Mouse (Mus musculus) thymus, postnatal 0 days (tissue): ENCODE measurements at regions not wholly inside any gene's neighbourhood (a gene's known extent, or its start where the extent isn't known, plus 50 kb on each side); places are given as distances from the start of the nearest gene placed in this dataset.
"Not testable (repeated sequence)": the region's sequence is repeated elsewhere in the genome, so short reads cannot be mapped to it uniquely, and the experiment has no call there.

ENCODE experiments used
- DNase-seq: peaks from one replicate; pipeline ENCODE4 v3.0.0-alpha.2; 2015; ENCODE audit warnings: low spot score

DNA sequence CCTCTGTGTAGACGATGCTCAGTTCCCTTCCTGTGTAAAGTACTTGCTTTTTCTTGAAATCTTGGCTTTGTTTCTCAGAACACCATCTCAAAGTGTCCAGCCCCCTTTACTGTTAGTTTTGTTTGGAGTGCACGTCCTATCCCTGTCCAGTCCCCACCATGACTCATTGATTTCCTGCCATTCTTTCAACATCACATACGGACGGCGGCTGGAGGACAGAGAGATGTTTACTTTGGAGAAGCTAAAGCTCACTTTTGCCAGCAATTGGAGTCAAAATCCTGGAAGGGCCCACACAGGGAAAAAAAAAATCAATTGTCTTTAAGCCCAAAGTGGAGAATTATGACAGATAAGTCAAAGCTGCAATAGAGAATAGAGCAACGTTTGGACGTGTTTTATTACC lies 51.8 kb downstream of the Gm5426 start:
- no peak for DNase-seq

GRCm38 (mm10) chr10:96190168-96190987 lies 54.0 kb downstream of the Gm5426 start:
- no peak for DNase-seq

DNA sequence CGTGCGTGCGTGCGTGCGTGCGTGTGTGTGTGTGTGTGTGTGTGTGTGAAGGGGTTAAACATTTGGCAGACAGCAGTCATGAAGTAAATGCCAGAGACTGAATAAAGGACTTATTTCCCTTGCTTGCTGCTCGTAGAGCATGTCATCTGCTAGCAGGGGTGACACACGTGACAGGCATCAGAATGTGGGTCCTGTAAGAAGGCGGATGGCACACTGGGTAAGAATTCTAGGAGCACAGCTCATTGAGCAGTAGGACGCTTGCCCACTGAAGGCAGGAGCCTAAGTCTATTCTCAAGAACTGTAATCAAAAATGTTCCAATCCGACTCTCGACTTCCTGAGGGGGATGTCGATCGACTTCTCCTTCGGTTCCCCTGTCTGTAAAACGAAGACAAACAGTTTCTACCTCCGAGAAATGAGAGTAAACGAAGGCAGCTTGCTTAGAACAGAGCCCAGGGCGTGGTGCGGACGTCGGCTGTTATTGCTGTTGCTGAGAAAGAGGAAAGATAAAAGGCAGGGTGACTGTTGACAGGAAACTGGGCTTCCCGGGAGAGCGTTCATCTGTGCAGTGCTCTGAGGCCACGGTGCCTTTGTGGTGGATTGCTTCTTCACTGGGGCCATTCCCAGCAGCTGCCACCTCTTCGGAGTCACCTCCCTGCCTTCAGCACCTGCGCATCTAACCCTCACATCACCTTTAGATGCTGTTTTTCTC lies 64.7 kb downstream of the Gm5426 start:
- DNase-seq, result peak; percentile 66

GRCm38 (mm10) chr10:96201891-96202290 lies 65.5 kb downstream of the Gm5426 start:
- DNase-seq, result peak; percentile 7

DNA sequence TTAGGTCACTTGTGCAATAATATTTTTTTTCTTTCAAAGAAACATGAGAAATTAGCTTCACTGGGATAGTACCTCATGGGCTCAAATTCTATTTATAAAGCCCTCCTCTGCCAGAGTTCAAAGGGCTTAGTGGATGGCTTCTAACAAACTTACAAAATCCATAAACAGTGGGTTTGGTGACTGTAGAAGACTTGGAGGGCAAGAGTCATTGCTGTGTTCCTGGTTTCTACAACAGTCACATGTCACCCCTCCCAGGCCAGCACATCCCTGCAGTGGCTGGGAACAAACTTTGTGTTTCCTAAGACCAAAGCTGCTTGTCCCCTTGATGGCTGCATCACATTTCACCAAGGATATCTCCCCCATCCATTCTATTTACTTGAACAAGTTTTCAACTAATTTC lies 66.5 kb downstream of the Gm5426 start:
- no peak for DNase-seq

DNA sequence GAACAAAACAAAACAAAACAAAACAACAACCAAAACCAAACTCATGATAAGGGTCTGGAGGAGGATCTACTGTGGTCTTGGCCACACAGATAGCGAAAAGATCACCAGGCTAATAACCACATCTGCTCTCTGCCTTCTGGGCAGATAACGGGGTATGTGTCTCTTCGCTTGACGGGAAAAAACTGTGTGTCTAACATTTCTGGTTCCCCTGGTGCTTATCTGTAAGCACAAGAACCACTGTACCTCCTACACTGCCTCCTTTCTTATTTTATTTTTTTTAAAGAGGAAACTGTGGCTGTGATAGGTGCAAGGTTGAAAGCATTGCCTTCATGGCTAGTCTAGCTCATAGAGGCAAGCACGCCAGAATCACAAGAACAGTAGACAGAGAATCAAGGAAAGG lies 67.8 kb downstream of the Gm5426 start:
- DNase-seq, result no peak

DNA sequence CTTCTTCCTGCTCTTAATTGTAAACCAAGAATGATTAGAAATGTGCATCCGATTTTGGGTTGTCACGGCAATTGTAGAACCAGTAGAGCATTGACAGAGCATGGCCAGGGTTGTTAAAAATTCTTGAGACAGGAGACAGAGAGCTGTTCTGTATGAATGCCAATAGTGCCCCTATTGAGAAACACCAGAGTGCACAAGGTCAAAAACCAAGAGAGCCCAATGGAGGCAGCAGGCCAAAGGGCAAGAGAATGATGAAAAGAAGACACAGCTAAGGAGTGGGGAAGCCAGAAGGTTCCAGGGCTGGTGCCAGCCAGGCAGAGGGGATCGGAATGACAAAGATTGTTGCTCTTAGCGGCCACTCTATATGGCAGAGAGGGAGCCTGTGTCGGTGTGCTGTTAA lies 72.8 kb downstream of the Gm5426 start:
- no peak for DNase-seq

DNA sequence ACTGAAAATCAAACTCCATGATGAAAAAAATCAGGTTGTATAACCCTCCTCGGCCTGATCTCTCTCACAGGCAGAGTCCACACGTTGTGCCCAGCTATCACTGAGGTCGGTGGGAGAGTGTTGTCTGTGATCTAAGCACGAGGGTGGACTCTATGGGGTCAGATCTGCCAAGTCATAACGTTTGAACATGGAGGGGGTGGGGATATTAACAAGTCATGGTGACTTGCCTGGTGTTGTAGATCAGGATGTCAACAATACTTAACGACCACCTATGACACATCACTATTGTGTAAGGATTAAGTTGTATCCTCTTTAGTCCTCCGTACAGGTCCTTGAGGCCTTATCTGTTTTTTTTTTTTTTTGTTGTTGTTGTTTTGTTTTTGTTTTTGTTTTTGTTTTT lies 74.8 kb downstream of the Gm5426 start:
- DNase-seq, result no peak

DNA sequence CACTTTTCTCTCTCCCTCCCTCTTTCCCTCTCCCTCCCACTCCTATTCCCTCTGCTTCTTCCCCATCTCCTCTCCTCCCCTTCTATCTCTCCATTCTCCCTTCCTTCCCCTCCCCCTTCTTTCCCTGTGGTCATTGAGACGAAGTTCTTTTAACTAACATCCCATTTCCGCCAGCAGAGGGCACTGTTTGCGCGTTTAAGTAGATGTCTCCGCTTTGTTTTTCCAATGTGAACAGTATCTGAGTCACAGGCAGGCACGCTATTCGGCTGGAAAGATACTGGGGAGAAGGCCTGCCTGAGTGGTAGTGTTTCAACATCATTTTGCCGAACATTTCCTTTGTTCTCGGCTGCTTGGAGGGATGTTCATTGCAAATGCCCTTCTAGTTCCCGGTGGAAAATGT lies 77.5 kb downstream of the Gm5426 start:
- DNase-seq, result peak; percentile 90

DNA sequence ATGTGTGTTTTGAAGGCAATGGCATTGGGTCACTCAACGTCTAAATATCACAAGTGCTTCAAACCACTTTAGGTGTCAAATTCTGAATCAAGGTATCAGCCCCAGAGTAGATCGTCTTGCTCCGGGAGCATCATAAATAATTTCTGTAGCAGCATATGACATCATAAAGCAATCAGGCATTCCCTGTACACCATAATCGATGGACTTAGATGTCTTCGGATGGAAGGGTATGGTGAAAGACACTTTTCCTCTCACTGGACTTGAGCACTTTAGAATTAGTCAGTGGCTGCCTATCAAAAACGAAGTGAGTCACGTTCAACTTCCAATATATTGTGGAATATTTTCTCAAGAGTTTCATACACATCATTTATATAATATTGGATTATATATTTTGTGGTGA lies 77.9 kb downstream of the Gm5426 start:
- no peak for DNase-seq

DNA sequence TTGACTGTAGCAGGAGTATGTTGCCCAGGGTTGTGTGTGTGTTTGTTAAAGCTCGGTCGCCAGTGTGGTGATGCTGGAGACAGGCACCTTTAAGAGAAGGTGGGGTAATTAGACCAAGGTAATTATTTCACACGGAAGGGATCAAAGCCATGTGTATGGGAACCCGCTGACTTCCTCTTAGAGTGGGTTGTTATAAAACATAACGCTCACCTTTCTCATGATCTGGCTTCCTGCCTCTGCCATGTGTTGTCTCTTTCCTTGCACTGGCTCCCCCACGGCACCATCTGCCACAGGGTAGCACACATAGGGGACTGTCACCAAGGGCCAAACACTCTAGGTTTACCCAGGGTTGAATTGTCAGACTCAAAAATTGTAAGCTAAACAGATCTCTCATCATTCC lies 78.5 kb downstream of the Gm5426 start:
- DNase-seq, result peak; percentile 50

DNA sequence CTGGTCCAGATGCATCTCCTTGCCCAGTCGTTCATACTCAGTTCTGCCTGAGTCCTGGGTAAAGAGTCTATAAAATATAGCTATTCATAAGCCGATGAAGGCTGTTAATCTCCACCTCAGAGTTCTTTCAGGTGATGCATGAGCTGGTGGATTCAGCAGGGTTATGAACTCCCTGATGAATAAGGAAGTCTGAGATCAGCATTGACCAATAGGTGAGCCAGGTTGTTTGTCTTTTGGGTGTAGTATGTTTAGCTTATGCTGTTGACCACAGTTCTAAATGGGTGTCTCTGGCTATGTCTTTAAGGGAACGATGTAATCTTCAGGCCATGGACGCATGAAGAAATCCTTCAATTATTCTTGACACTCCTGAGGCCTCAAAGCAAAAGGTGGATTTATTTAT lies 84.3 kb downstream of the Gm5426 start:
- DNase-seq, result no peak

DNA sequence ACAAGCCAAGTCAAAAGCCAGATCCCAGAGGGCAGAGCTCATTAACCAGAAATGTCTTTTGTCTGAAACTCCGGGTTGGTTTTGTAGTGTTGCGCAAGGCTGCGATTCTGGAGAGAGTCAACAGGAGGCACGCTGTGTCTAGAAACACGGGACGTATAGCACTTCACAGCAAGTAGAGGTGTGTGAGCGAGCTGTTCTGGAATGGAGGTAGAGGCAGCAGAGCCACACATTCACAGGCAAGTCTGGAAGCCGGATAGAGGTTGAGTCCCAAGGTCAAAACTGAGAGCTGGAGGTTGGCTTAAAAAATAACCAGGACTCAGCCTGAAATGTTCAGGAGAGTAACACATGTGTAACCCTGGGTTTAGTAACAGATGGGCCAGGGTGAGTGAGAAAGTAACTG lies 94.0 kb downstream of the Gm5426 start:
- no peak for DNase-seq

DNA sequence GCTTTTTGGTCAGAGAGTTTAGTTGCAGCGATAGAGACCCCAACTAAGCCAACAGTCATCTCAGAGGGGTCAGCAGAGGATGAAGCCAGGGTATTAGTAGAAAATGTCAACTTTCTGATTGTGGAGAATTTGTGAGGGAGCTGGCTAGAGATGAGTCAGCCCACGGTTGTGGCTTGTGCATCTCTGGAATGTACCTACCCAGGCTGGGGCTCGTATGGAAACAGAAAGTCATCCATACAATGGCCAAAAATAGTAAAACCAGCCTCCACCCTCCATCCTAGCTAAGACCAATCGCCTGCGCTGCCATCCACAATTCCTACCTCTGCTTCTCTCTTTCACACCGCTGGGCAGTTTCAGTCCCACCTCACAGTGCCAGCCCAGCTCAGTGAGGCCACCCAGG lies 94.9 kb downstream of the Gm5426 start:
- no peak for DNase-seq

DNA sequence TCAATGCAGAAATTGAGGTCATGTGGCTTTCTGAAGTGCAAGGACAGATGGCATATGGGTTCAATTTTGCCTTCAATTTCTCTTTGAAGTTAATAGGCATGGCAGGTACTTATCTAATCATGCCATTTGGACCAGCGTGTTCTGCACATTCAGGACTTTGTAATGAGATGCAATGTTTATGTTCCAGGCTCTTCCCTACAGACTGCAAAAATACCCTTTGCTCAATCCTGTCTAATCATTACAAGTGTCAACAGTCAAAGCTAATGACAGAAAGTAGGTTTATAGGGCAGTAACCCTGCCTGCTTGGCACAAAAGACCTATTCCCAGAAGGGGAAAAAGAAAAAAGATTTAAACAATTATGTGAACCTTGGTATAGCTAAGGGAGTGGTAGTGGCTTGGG lies 96.5 kb downstream of the Gm5426 start:
- DNase-seq, result no peak

- DNase-seq, result no peak
Measured at GRCm38 (mm10) chr10:96234564-96235412, 98.4 kb downstream of the Gm5426 start.

DNA sequence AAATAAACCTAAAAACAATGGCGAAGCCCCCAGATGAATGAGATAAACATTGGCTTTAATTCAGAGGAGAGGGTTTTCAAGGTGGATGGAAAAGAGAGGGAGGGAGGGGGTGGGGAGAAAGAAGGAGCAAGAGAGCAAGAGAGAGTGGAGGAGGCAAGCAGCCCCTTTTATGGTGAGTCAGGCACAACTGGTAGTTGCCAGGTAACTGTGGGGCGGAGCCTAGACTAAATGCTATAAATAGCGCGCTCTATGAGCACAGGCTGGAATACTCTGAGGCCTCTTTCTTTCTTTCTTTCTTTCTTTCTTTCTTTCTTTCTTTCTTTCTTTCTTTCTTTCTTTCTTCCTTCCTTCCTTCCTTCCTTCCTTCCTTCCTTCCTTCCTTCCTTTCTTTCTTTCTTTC lies 99.6 kb downstream of the Gm5426 start:
- DNase-seq, result not testable (repeated sequence)

DNA sequence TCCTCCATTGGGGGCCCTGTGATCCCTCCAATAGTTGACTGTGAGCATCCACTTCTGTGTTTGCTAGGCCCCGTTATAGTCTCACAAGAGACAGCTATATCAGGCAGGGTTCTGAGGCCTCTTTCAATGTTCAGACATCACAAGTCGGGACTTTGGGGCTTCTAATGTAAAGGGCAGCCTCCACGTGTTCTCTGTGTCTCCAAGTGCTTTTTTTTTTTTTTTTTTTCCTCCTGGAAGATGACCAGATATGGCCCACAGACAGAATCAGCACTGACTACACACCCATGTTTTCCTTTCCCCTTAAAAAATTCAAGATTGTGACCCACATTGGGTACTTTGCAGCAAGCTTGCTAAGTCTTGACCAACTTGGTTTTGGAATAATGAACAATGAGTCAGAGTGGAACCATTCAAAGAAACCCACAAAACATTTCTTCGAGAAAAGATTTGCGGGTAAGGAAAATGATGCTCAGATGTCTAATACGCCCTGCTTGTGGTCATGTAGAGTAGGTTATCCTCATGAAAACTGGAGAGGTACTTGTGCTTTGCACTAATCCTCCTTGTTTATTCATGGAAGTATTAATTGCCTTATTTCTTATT lies 100.5 kb downstream of the Gm5426 start:
- DNase-seq, result no peak

DNA sequence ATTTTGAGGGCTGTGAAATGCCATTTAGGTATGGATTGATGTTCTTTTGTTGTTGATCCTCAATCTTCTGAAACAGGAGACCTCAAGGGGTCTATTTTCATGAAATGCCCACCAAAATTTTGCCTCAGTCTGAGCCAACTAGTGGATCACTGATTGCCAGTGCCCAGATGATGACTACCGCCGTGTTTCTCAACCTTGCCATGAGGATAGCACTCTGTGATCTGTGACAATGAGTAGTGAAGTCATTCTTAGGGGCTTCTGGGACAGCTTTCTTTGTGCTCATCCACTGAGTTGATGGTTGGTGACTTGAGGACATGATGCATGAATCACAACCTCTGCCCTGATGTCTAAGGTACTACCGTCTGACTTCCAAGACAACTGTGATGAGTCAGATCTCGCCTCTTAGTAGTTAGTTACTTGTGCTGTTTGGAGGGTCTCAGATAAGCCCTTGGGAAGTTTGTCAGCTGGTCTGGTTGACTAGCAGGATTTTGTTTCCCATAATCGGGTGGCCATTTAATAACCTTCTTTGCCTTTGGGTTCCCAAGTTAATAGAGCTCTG lies 101.2 kb downstream of the Gm5426 start:
- no peak for DNase-seq

DNA sequence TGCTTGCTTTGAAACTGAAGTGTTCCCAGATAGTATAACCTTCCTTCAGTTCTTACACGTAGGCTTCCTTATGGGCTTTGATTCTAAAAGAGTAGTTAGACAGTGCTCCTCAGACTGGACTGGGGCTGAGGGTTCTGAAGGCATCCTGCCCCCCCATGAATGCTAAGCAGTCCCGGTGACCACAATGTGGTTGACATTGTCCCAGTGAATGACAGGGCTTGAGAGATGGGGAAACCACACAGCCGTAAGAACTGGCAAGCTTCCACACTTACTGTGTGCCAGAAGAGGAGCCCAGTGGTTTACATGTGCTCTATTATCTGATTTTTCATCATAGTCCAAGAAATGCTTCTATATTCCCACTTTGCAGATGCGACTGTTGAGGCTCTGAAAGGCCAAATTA lies 101.8 kb downstream of the Gm5426 start:
- no peak for DNase-seq

- no peak for DNase-seq
Measured at GRCm38 (mm10) chr10:96238850-96239249, 102.4 kb downstream of the Gm5426 start.
